Mouse (Mus musculus): ENCODE measurements around the gene Trpm5. TPM values are rescaled to one million over a fixed set of nuclear protein-coding genes. Genes with fewer than 3 reads are reported as not detected.

Gene Trpm5
- total RNA-seq, 2 experiments from 2014 or later = 0.24 to 0.44 TPM

GRCm38 (mm10) chr7:143042089-143042488 lies 52.4 kb downstream of the Trpm5 start:
- DNase-seq (ENCODE audit: low spot score in 2 of 2) = no peak

DNA sequence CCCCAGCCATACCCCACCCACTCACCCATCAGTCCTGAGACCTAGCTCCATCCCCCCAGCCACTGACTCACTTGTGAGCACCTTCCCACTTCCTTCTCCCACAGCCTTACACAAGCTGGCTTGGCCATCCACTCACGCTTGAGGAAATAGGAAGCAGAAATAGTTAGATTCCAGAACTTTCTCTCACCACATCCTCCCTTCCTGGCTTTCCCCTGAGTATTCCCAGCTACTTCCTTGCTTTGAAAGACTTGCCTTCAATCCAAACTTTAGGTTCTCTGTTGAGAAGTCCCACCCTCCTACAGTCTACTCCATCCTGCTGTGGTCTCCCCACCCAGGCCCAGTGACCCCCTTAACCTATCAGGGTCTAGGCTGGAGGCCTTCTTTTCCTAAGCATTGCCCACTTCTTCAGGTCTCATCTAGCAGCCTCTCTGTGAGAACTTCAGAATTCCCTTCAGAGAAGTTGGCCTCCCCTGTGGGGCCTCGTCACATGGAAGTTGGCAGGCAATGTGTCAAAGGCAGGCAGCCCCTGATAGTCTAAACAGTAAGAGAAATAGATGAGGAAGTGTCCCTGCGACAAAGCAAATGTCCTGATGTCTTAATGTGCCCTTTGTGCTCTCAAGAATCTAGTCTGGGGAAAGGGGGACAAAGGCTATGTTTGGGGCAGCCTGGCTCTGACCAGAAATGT lies 53.2 kb downstream of the Trpm5 start:
- DNase-seq (ENCODE audit: low spot score in 2 of 2) = no peak

DNA sequence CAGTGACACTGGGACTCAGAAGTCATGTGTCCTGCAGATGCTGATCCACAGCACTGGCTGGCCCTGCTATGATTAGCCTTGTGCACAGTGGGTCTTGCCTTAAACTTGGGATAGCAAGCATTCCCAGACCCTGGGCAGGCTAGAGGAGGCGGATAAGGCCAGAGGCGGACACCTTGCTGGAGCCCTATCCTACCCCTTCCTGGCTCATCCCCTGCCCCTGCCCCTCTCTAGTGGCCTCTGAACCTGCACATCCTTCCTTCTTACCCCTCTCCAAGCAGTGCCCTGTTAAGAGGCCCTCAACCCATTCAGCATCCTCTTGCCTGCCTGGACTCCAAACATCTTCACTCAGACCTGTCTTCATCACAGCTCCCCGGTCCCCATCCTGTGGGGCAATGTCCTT lies 53.9 kb downstream of the Trpm5 start:
- DNase-seq (ENCODE audit: low spot score in 2 of 2) = no peak

- DNase-seq (ENCODE audit: low spot score in 2 of 2) = no peak
These were observed 56.1 kb downstream of the Trpm5 start for GRCm38 (mm10) chr7:143038174-143038931.

DNA sequence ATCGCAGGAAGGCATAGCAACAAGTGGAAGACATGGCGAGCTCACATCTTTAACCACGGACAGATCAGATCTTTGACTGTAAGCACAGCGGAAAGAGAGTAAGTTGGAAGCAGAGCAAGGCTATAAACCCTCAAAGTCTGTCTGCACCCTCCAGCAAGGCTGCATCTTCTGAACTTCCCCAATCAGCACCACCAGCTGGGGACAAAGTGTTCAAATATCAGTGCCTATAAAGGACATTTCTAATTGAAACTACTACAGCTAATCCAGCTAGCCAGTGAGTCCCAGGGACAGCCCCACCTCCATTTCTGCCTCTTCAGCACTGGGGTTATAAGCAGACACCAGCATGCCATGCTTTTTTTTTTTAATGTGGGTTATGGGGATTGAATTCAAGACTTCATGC lies 57.1 kb downstream of the Trpm5 start:
- no peak for DNase-seq (ENCODE audit: low spot score in 2 of 2)

GRCm38 (mm10) chr7:143036787-143037186 lies 57.7 kb downstream of the Trpm5 start:
- no peak for DNase-seq (ENCODE audit: low spot score in 2 of 2)

DNA sequence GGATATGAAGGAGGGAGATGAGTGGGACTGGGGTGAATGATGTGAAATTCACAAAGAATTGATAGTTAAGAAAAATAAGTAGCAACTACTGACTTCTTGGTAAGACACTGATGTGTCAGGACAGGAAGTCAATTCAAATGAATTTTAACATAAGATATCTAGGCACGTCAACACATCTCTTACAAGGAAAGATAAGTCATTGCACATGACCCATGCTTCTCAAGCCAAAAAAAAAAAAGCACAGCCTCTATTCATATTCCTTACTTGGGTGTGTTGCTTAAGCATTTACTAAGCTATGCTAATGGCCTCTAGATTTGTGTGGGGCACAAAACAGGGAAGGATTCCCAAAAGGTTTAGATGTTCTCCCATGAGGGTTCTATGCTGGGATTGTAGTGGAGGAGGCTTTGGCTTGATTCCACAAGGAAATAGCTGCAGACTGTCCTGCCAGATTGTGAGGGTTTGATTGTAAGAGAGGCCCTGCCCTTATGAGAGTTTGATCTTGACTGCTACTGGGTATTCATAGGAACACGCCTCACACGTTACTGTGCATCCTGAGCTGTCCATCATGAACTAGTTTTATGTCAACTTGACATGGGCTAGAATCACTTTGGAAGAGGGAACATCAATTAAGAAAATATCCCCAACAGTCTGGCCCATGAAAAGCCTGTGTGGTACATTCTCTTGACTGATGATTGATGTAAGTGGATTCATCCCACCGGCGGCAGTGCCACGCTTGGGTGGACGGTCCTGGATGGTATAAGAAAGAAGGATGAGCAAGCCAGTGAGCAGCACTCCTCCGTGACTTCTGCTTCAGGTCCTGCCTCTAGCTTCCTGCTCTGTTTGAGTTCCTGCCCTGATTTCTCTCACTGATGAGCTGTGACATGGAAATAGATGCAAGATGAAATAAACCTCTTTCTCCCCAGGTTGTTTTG lies 59.7 kb downstream of the Trpm5 start:
- DNase-seq (ENCODE audit: low spot score in 2 of 2) = no peak

GRCm38 (mm10) chr7:143034112-143034511 lies 60.3 kb downstream of the Trpm5 start:
- no peak for DNase-seq (ENCODE audit: low spot score in 2 of 2)

- DNase-seq (ENCODE audit: low spot score in 2 of 2) = no peak
These were observed 60.9 kb downstream of the Trpm5 start for GRCm38 (mm10) chr7:143033581-143033980.

DNA sequence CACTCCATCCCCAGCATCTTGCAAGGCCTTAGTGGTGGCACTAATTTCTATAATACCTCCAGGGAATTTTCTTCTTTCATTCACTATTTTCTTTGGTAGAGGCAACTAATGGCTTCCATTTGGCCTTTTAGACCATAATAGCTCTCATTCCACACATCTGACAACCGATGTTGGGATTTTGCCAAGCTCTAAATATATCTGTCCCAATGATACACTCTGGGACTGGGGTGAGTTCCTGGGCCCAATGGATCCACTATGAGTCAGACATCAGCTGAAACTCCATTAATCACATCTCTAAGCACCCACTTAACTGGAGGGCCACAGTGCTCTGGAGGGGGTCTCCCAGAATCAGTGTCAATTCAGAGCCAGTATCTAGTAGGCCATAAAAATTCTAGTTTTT lies 62.6 kb downstream of the Trpm5 start:
- no peak for DNase-seq (ENCODE audit: low spot score in 2 of 2)

- no peak for DNase-seq (ENCODE audit: low spot score in 2 of 2)
These were observed 67.2 kb downstream of the Trpm5 start for GRCm38 (mm10) chr7:143027196-143027595.

DNA sequence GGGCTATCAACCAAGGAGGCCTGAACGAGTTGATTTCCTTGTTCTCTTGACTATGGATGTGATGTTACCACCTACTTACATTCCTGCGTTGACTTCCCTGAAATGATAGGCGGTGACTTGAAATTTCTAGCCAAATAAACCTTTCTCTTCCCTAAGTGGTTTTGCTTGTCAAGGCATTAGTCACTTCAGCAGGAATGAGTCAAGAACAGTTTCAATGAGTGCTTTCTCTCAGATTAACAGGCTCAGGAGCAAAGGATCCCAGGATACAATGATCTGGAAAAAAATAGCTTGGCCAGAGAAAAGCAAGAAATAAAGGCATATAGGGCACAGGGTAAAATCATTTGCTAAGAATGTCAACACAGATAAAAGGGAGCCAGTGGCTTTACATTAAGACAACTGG lies 68.9 kb downstream of the Trpm5 start:
- DNase-seq (ENCODE audit: low spot score in 2 of 2) = no peak

DNA sequence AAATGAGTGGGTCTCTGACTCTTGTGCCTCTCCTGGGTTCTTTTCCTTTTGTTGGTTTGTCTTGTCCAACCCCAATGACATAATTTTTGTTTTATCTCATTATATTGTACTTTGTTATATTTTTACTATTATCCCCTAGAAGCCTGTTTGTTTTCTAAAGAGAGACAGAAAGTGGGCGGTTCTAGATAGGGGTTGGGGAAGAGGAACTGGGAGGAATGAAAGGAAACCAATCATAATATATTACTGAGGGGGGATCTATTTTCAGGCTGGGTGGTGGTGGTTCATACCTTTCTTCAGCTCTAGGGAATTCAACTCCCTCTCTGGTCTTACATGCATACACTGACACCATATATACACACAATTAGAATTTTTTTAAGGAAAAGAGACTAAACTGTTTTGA lies 70.1 kb downstream of the Trpm5 start:
- no peak for DNase-seq (ENCODE audit: low spot score in 2 of 2)

DNA sequence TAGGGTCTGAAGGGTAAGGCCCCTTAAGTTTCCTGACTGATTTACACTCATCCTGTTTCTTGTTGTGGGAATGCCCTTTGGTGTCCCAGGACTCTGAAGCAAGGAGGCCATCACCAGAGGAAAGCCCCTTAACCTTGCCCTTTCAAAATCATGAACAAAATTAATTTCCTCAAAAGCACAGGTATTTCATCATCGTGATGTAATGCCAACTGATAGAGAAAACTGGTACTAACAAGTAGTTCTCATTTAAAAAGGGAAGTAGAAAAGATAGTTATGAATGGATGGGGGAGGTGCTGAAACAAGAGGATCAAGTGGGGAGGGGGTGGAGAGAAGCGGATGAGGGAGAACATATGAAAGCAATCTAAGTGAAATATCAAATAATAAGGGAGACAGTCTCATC lies 70.9 kb downstream of the Trpm5 start:
- DNase-seq (ENCODE audit: low spot score in 2 of 2) = no peak

- DNase-seq (ENCODE audit: low spot score in 2 of 2) = no peak
These were observed 72.9 kb downstream of the Trpm5 start for GRCm38 (mm10) chr7:143021356-143022164.

DNA sequence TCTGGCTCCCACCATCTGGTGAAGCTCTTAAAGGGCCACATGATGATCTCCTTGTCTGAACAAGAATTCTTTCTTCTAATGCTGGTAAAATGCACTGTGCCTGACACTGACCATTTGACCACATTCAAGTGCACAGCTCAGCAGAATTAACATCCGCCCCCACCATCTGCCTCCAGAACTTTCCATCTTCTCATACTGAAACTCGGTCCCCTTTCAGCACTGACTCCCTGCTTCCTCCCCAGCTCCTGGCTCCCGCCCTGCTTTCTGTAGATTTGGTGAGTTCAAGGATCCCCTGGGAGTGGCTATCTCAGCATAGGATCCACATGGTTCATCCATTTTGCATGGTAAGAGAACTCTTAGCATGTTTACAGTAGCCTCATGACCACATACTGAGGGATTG lies 73.7 kb downstream of the Trpm5 start:
- DNase-seq (ENCODE audit: low spot score in 2 of 2) = no peak

DNA sequence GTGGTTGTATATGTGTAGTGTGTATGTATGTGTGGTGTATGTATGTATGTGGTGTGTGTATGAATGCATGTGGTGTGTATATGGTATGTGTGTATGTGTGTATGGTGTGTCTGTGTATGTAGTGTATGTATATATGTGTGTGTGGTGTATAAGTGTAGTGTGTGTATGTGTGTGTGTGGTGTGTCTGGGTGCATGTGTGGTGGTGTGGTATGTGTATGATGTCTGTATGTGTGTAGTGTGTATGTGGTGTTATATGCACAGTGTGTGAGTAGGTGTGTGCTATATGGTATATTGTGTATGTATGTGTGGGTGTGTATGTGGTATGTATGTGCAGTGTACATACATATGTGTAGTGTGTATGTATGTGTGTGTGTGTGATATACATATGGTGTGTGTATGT lies 74.4 kb downstream of the Trpm5 start:
- DNase-seq (ENCODE audit: low spot score in 2 of 2) = no peak
